In the genomic region with DNA sequence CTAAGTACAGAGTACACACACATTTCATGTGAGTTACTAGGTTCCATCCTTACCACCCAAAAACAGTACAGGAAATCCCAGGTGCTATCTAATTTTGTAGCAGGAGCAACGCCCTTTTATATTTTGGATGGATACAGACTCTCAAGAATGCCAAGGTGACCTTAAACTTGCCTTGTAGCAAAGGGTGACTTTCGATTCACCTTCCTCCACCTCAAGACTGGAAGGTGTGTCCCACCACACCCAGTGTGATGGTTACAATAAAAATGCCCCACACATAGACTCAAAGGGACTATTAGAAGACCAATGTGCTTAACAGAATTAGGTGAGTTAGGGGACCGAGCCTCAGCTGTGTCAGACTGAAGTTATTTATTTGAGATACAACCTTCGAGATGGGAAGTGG, we compare ENCODE assay signal across 22 mouse cellular contexts. TPM values are rescaled to one million over a fixed set of nuclear protein-coding genes. Genes with fewer than 3 reads are reported as not detected.
DNase-seq lines count a peak whose midpoint lies in the region; TF ChIP-seq lines count a peak whose summit lies in the region.
"Had no signal": no experiment of that assay in that cellular context is flagged by ENCODE, and none has a peak within 500 bp of the region (broad histone marks: within the 10 kb centered on the region; RNA-seq: fewer than 3 reads in every experiment).

No protein-coding gene starts in this region.

- no peak for TF ChIP-seq EP300 in ES-Bruce4 (IDR thresholded peaks at IDR 0.05; ENCODE audit: insufficient read depth, low read depth, low read length)
- TF ChIP-seq EP300 in heart, adult 2 months (IDR thresholded peaks at IDR 0.05; ENCODE audit: insufficient read depth, low read depth, low read length), result no peak

- no peak for TF ChIP-seq POLR2A in ES-Bruce4 (IDR thresholded peaks at IDR 0.05; ENCODE audit: insufficient read depth, low read length)
- no peak for TF ChIP-seq POLR2A in heart, adult 2 months (IDR thresholded peaks at IDR 0.05; ENCODE audit: insufficient read depth, low read depth, low read length)

- intact Hi-C loops in heart, adult 2 months (cut with DNase I), result loop anchor here (5.0 kb wide), 2 partner anchors 38 to 93 kb away; no protein-coding TSS in a partner anchor

- in situ Hi-C loops in ES-E14 (cut with MboI; ENCODE audit: low sequenced_read_pairs in 2 of 2, unreplicated experiment in 2 of 2), result no loop called here

- H3K27ac ChIP-seq in ES-Bruce4 (ENCODE audit: insufficient read depth, low read length) (peak overlapping the region; percentile 13; the same call in 1 of the 2 replicates), ES-E14 (ENCODE audit: insufficient read depth, low read depth, low read length, poor library complexity, severe bottlenecking) (no peak overlapping the region)
- H3K27ac ChIP-seq in heart, adult 2 months, result no peak overlapping the region
- H3K27ac ChIP-seq: embryonic facial prominence, embryonic 13.5 days; embryonic facial prominence, embryonic 15.5 days; forebrain, embryonic 10.5 days; forebrain, embryonic 12.5 days had no signal

- H3K27me3 ChIP-seq in ES-Bruce4 (ENCODE audit: control insufficient read depth, insufficient read depth, low read length, poor library complexity, severe bottlenecking), result no peaks in the 10 kb centered on the region
- H3K27me3 ChIP-seq in heart, adult 2 months (ENCODE audit: control insufficient read depth, insufficient read depth, low read length), result no peaks in the 10 kb centered on the region
- H3K27me3 ChIP-seq: CH12.LX; embryonic facial prominence, embryonic 13.5 days; embryonic facial prominence, embryonic 15.5 days; forebrain, embryonic 12.5 days had no signal

- WGBS in heart, adult 2 months, result 84% methylated on average over 4 of the region's 4 CpGs

- H3K9me3 ChIP-seq in ES-Bruce4 (replicated peaks; ENCODE audit: control insufficient read depth, insufficient read depth, low read length, poor library complexity, severe bottlenecking) (peaks cover 25% of the 10 kb centered on the region), ES-E14 (ENCODE audit: control insufficient read depth, insufficient read depth, low read depth, low read length) (no peaks in the 10 kb centered on the region; the same call in 1 of the 2 replicates)
- H3K9me3 ChIP-seq: embryonic facial prominence, embryonic 13.5 days; embryonic facial prominence, embryonic 15.5 days; forebrain, embryonic 10.5 days; forebrain, embryonic 12.5 days had no signal

- H3K36me3 ChIP-seq in ES-Bruce4 (ENCODE audit: control insufficient read depth, insufficient read depth, low read length, poor library complexity, severe bottlenecking), result peaks cover 61% of the 10 kb centered on the region
- H3K36me3 ChIP-seq in ES-E14 (ENCODE audit: control insufficient read depth, insufficient read depth, low read length, poor library complexity, severe bottlenecking), result peaks cover 51% of the 10 kb centered on the region
- H3K36me3 ChIP-seq in heart, adult 2 months (ENCODE audit: control insufficient read depth, insufficient read depth, low read length), result no peaks in the 10 kb centered on the region

- H3K4me1 ChIP-seq in ES-Bruce4 (ENCODE audit: control insufficient read depth, insufficient read depth, low read length), result no peaks in the 10 kb centered on the region
- H3K4me1 ChIP-seq in ES-E14 (ENCODE audit: control insufficient read depth in 2 of 2, insufficient read depth in 2 of 2, low read length in 2 of 2, poor library complexity in 1 of 2), result peaks cover 0 to 5% of the 10 kb centered on the region in 2 experiments; a peak in 3 of 4 replicates
- no peaks in the 10 kb centered on the region for H3K4me1 ChIP-seq in heart, adult 2 months (ENCODE audit: control insufficient read depth, insufficient read depth, low read length)
- H3K4me1 ChIP-seq: embryonic facial prominence, embryonic 13.5 days; embryonic facial prominence, embryonic 15.5 days; forebrain, embryonic 10.5 days; forebrain, embryonic 12.5 days had no signal

- no peak for TF ChIP-seq CTCF in ES-Bruce4 (IDR thresholded peaks at IDR 0.05; ENCODE audit: low read depth, low read length)
- no peak for TF ChIP-seq CTCF in heart, adult 2 months (IDR thresholded peaks at IDR 0.05)

- H3K9ac ChIP-seq in ES-Bruce4 (ENCODE audit: low read depth, poor library complexity, severe bottlenecking), result no peak overlapping the region
- H3K9ac ChIP-seq in ES-E14 (ENCODE audit: insufficient read depth, low read depth, low read length, poor library complexity, severe bottlenecking), result no peak overlapping the region
- no peak overlapping the region for H3K9ac ChIP-seq in heart, adult 2 months (ENCODE audit: low read depth, low read length)
- H3K9ac ChIP-seq: embryonic facial prominence, embryonic 13.5 days; embryonic facial prominence, embryonic 15.5 days; forebrain, embryonic 12.5 days had no signal

- DNase-seq in ES-E14 (ENCODE audit: low read depth, low spot score) (peak; percentile 12), ZHBTc4 (ENCODE audit: low read depth, low spot score) (peak; percentile 66)
- no peak for DNase-seq in heart, adult 2 months
- no peak for DNase-seq in thymus, postnatal 25 days
- DNase-seq: adrenal gland, adult 2 months; adrenal gland, postnatal 10 days; adrenal gland, postnatal 25 days; B cell, adult 2 months; cerebellum, adult 11 months; cerebellum, adult 18-20 months; cerebellum, adult 8-10 months; cerebellum, adult 9-11 months; cerebellum, postnatal 14 days; cerebellum, postnatal 36 days; embryo, embryonic 11 days had no signal

- H3K79me2 ChIP-seq in heart, adult 2 months (replicated peaks; ENCODE audit: control insufficient read depth, insufficient read depth, low read length), result no peaks in the 10 kb centered on the region

- H3K4me3 ChIP-seq in ES-Bruce4 (ENCODE audit: low read depth, low read length) (no peak overlapping the region), ES-E14 (ENCODE audit: insufficient read depth in 1 of 2, low read depth in 1 of 2, low read length in 2 of 2, poor library complexity in 1 of 2, severe bottlenecking in 1 of 2) (no peak overlapping the region)
- H3K4me3 ChIP-seq in heart, adult 2 months, result no peak overlapping the region
- H3K4me3 ChIP-seq: embryonic facial prominence, embryonic 13.5 days; embryonic facial prominence, embryonic 15.5 days; erythroblast, embryonic 14.5 days; forebrain, embryonic 10.5 days; forebrain, embryonic 12.5 days had no signal

TF ChIP-seq in ES-E14, 5 proteins besides CTCF, POLR2A, EP300 and RAD21:
- TF ChIP-seq CHD2 (IDR thresholded peaks at IDR 0.05; ENCODE audit: low read depth, low read length) (no peak), ZNF384 (IDR thresholded peaks at IDR 0.05; ENCODE audit: low read depth, low read length) (no peak), MAFK (IDR thresholded peaks at IDR 0.05; ENCODE audit: insufficient read depth, low read depth, low read length) (no peak), HCFC1 (IDR thresholded peaks at IDR 0.05; ENCODE audit: borderline replicate concordance, insufficient read depth, low read length) (no peak), ZC3H11A (IDR thresholded peaks at IDR 0.05; ENCODE audit: borderline replicate concordance, low read depth, low read length) (no peak)

RNA-seq across cellular contexts. Expression of gene Ncaph, which starts 24.8 kb away (rescaled TPM):
- polyA plus RNA-seq in ES-Bruce4 (2011; ENCODE audit: insufficient read depth, insufficient read length, low read depth, missing spikeins), result 90.3 and 97.1 TPM in 2 replicates
- total RNA-seq in ES-E14 (2012; rRNA removed), result 45.9 and 47.4 TPM in 2 replicates
- 1 to 10 TPM in 1 of 2 experiments, under 1 TPM in 1; 0.64 to 1.4 TPM for total RNA-seq in heart, adult 2 months (2021)
- polyA plus RNA-seq in heart, adult 2 months (2012; rRNA removed), result 0.41 and 0.44 TPM in 2 replicates

RNA-seq across cellular contexts. Expression of gene Itpripl1, which starts 34.3 kb away (rescaled TPM):
- polyA plus RNA-seq in ES-Bruce4 (2011; ENCODE audit: insufficient read depth, insufficient read length, low read depth, missing spikeins), result 9.1 and 10.2 TPM in 2 replicates
- 14.1 and 20.0 TPM in 2 replicates for total RNA-seq in ES-E14 (2012; rRNA removed)
- 10 to 100 TPM; 14.4 to 17.6 TPM for total RNA-seq in heart, adult 2 months (2021)
- 7.9 and 11.5 TPM in 2 replicates for polyA plus RNA-seq in heart, adult 2 months (2012; rRNA removed)

RNA-seq across cellular contexts. Expression of gene Blvra, which starts 38.5 kb away (rescaled TPM):
- 14.8 and 18.3 TPM in 2 replicates for polyA plus RNA-seq in ES-Bruce4 (2011; ENCODE audit: insufficient read depth, insufficient read length, low read depth, missing spikeins)
- 6.0 and 11.6 TPM in 2 replicates for total RNA-seq in ES-E14 (2012; rRNA removed)
- total RNA-seq in heart, adult 2 months (2021), result 10 to 100 TPM; 16.3 to 20.0 TPM
- polyA plus RNA-seq in heart, adult 2 months (2012; rRNA removed), result 9.0 and 15.9 TPM in 2 replicates

Comparison
In these comparisons a context has a peak if more than half of its experiments do, and no peak if none do; other contexts are left out.
1. DNase-seq: peak in ES-E14 (single experiment) and ZHBTc4 (single experiment); none in heart, adult 2 months (0 of 2) and thymus, postnatal 25 days (single experiment).
2. RNA of gene Ncaph, which starts 24.8 kb away (total RNA-seq): 45.9 to 47.4 TPM in ES-E14; 0.64 to 1.4 TPM in heart, adult 2 months; every median in the first group is over 10 times any median in the second.